Mouse (Mus musculus) intestine, embryonic 14.5 days (tissue): ENCODE measurements around the gene Gm8206. TPM values are rescaled to one million over a fixed set of nuclear protein-coding genes. Genes with fewer than 3 reads are reported as not detected.

Experiments
- polyA plus RNA-seq: library from polyadenylated mRNA; unstranded; fragments of >200 nt; fragmentation: Nextera tagmentation; extraction: Ambion mirVana; gene quantifications from 2 replicates; pipeline ENCODE4 v1.2.1, GENCODE M21; 2014

The Gm8206 gene
- polyA plus RNA-seq, 1 experiment from 2014 or later, result 0.99 TPM

Other genes with a start within 250 kb of the Gm8206 start
- gene Gm8237, start 213.6 kb downstream of the Gm8206 start, polyA plus RNA-seq, result not detected in 2 replicates
- 0.64 and 1.0 TPM in 2 replicates for gene Gm3248, start 132.2 kb downstream of the Gm8206 start, polyA plus RNA-seq
- gene Gm3453, start 114.8 kb downstream of the Gm8206 start, polyA plus RNA-seq, result not detected in 2 replicates
- gene Gm6337, start 35.7 kb downstream of the Gm8206 start, polyA plus RNA-seq, result not detected in 2 replicates
- 2.7 and 3.3 TPM in 2 replicates for gene Gm3468, start 14.7 kb upstream of the Gm8206 start, polyA plus RNA-seq
- not detected in 2 replicates for gene Gm3476, start 31.9 kb upstream of the Gm8206 start, polyA plus RNA-seq
- not detected in 2 replicates for gene Gm21560, start 125.3 kb upstream of the Gm8206 start, polyA plus RNA-seq
- 2.1 and 2.4 TPM in 2 replicates for gene Gm3411, start 193.3 kb upstream of the Gm8206 start, polyA plus RNA-seq
- gene Gm21103, start 210.9 kb upstream of the Gm8206 start, polyA plus RNA-seq, result not detected in 2 replicates
- not detected in 2 replicates for gene Gm3618, start 249.7 kb upstream of the Gm8206 start, polyA plus RNA-seq